Mouse (Mus musculus): ENCODE results near the gene Aknad1.

Aknad1 gene

GRCm38 (mm10) chr3:108751691-108752090 lies 12.2 kb downstream of the Aknad1 start:
- no peak for DNase-seq

- no peak for DNase-seq
Measured at GRCm38 (mm10) chr3:108754541-108754940, 15.1 kb downstream of the Aknad1 start.

- no peak for DNase-seq
Measured at GRCm38 (mm10) chr3:108755542-108755941, 16.1 kb downstream of the Aknad1 start.

GRCm38 (mm10) chr3:108756131-108756530 lies 16.7 kb downstream of the Aknad1 start:
- no peak for DNase-seq

GRCm38 (mm10) chr3:108757570-108757969 lies 18.1 kb downstream of the Aknad1 start:
- DNase-seq = no peak

- DNase-seq = no peak
Measured at GRCm38 (mm10) chr3:108759566-108760420, 20.3 kb downstream of the Aknad1 start.

- no peak for DNase-seq
Measured at GRCm38 (mm10) chr3:108762597-108763111, 23.2 kb downstream of the Aknad1 start.

- DNase-seq = no peak
Measured at GRCm38 (mm10) chr3:108763691-108764090, 24.2 kb downstream of the Aknad1 start.

GRCm38 (mm10) chr3:108764976-108765375 lies 25.5 kb downstream of the Aknad1 start:
- DNase-seq = no peak

- DNase-seq = no peak
Measured at GRCm38 (mm10) chr3:108765476-108765875, 26.0 kb downstream of the Aknad1 start.

- no peak for DNase-seq
Measured at GRCm38 (mm10) chr3:108766943-108767342, 27.5 kb downstream of the Aknad1 start.

- DNase-seq = no peak
Measured at GRCm38 (mm10) chr3:108767416-108767815, 28.0 kb downstream of the Aknad1 start.

- DNase-seq = no peak
Measured at GRCm38 (mm10) chr3:108769547-108769946, 30.1 kb downstream of the Aknad1 start.

- peak; percentile 49 for DNase-seq
Measured at GRCm38 (mm10) chr3:108770725-108771368, 31.4 kb downstream of the Aknad1 start.

- no peak for DNase-seq
Measured at GRCm38 (mm10) chr3:108772211-108772610, 32.8 kb downstream of the Aknad1 start.

GRCm38 (mm10) chr3:108772811-108773210 lies 33.4 kb downstream of the Aknad1 start:
- DNase-seq = no peak

- DNase-seq = no peak
Measured at GRCm38 (mm10) chr3:108778761-108779540, 39.5 kb downstream of the Aknad1 start.

GRCm38 (mm10) chr3:108781238-108781883 lies 41.9 kb downstream of the Aknad1 start:
- no peak for DNase-seq

GRCm38 (mm10) chr3:108781884-108782270 lies 42.4 kb downstream of the Aknad1 start:
- DNase-seq = no peak

- DNase-seq = no peak
Measured at GRCm38 (mm10) chr3:108782364-108782895, 43.0 kb downstream of the Aknad1 start.

- no peak for DNase-seq
Measured at GRCm38 (mm10) chr3:108786520-108786919, 47.1 kb downstream of the Aknad1 start.

GRCm38 (mm10) chr3:108787754-108788454 lies 48.4 kb downstream of the Aknad1 start:
- DNase-seq = no peak
